Mouse (Mus musculus): ENCODE measurements around the gene Mcm2.
A peak's percentile ranks its signal among the peaks of the same experiment; 100 is the strongest.

DNA sequence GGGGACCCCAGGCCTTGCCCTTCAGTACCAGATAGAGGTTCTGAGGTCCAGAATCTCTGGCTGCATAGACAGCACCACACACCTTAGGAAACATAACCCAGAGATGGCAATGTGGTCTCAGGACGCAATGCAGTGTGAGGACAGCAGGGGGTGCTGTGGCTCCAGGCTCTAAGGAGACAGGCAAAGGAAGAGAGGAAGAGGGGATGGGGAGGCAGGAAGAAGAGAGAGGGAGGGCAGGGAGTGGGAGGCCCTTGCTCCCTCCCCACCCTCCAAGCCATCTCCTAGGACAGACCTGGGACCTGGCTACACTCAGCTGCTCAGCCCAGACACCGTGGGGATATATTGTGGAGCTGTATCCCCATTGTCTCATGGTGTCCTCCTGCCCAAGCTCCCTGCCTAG, 29.0 kb upstream of the Mcm2 start:
- peak; percentile 96; the same call in 1 of the 2 replicates for TF ChIP-seq CTCF (IDR thresholded peaks at IDR 0.05; ENCODE audit: control insufficient read depth, insufficient read depth, insufficient replicate concordance, low read depth, low read length)
- TF ChIP-seq POLR2A (IDR thresholded peaks at IDR 0.05; ENCODE audit: control insufficient read depth, low read depth, low read length) = no peak

Data from testis, adult 2 months (tissue).